Mouse (Mus musculus): Measurements from ENCODE around the gene Trpm6.

- TF ChIP-seq POLR2A (IDR thresholded peaks at IDR 0.05; ENCODE audit: insufficient read depth, low read depth, low read length): no peak
- TF ChIP-seq CTCF (IDR thresholded peaks at IDR 0.05): no peak
- TF ChIP-seq EP300 (IDR thresholded peaks at IDR 0.05; ENCODE audit: insufficient read depth, low read depth, low read length): no peak
Observed at GRCm38 (mm10) chr19:18842626-18843025, 92.8 kb downstream of the Trpm6 start.

Measured in heart, adult 2 months (tissue).